Mouse (Mus musculus): Measurements from ENCODE around the gene Upp2.
A peak's percentile ranks its signal among the peaks of the same experiment; 100 is the strongest.

Upp2 gene

DNA sequence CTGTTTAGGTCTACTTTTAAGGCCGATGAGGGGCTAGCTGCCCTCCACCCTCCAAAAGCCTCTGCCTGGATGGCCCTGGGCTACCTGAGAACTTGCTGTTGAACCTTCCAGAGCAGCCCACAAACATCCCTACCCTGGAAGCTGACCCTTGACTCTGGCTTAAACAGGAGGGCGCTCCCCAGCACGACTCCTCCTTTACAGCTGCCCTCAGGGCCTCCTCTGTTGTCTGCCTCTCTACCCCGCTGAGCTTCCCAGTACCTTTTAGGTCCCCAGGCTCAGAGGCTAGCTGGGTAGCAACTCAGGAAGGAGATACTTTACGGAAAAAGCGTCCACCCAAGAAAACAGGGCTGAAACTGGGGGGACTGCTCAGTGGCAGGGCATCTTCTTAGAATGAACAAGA lies 15.2 kb upstream of the Upp2 start:
- no peak for DNase-seq (ENCODE audit: low read depth, low spot score)

DNA sequence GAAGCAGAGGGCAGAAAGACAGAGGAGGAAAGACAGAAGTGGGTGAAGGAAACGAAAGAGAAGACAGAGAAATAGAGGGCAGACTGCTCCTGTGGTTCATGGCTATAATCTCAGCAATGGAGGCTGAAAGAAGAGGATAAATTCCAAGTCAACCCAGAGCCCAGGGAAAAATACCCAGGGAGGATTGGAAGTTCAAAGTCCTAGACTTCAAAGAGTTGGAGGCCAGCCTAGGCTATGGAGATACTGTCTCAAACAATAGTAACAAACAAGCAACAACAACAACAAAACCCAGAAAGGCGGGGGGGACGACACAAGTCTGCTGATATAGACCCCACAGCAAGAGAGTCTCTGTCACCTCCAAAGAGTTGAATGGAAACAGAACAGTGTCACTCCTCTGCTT lies 14.8 kb upstream of the Upp2 start:
- DNase-seq (ENCODE audit: low read depth, low spot score), result no peak

DNA sequence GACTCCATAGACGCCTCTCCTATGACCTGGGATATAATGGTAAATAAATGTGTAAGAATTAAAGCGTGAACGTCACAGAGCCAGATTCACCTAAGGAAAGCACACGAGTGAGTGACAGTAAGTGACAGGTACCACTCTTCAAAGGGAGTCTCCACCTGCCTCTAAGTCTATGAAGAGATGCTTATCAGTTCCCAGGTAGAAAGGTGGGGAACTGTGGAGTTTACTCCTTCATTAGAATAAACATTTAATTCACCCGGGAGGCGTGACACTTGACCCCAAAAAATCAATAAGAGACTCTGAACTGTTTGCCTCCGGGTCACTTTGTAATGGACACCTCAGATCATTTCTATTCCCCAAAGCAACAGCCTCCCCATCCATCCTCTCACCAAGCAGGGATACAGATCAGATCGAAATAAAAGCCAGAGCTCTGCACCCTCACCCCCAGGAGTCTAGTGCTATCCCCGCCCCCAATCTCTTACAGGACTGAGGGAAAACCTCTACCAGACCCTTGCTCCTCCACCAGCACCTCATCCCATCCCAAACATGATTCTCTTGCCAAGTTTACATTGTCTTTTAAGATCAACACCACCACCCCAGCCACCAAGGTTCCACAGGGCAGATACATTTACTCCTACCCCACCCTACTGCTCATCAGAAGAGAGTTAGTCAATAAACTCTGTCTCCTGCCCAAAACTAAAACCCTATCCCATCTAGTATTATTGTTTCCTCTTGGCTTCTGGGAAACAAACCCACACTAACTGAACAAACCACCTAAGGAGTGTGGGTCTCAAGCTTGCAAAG lies 9.9 kb upstream of the Upp2 start:
- DNase-seq (ENCODE audit: low read depth, low spot score), result no peak

DNA sequence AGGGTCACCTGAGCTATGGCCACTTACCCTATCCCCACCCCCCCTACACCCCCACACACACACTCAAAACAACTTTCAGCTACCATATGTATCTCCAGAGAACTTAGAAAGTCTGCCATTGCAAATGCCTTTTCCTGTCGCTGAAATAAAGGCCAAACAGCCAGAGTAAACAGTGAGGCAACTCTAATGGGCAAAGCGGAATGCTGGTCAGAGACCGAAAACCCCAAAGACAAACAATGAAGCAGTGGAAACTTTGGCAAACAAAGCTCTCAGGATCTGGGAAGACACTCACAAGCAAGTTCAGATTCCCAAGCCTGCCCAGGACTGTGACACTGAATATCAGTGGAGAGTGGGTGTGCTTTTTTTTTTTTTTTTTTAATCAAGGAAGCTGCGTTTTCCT lies 5.0 kb upstream of the Upp2 start:
- DNase-seq (ENCODE audit: low read depth, low spot score), result no peak

DNA sequence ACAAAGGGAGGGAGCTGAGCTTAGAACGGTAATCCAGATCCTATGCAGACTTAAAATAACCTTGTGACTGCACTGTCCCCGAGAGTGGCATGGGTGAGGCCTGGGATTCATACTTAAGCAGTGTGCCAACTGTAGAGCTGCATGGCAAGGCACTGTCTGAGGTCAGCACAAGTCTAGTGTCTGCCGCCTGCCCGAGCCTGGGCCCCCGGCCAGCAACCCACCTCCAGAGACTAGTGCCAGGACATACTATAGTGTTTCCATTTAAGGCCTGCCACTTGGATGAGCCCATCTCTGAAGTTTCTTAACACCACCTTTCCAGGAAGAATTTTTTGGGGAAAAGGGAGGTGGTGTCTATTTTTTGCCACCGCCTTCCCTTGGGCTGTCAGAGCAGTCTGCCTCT lies 1.8 kb upstream of the Upp2 start:
- no peak for DNase-seq (ENCODE audit: low read depth, low spot score)

DNA sequence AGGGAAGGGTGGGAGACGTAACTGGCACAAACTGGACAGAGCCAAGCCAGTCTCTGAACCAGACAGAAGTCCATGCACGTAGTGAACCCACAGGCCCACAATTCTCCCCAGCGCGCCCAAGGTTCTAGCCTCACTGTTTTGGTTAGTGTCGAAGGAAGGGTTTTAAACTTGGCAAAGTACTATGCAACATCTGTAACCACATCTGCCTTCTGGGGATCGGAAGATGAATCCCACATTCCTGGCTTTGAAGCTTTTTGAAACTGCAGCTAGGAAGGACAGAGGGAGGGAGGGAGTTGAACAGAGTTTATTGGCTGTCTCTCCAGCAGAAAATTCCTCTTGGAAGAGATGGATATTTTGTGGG lies 1.1 kb upstream of the Upp2 start:
- DNase-seq (ENCODE audit: low read depth, low spot score), result no peak

DNA sequence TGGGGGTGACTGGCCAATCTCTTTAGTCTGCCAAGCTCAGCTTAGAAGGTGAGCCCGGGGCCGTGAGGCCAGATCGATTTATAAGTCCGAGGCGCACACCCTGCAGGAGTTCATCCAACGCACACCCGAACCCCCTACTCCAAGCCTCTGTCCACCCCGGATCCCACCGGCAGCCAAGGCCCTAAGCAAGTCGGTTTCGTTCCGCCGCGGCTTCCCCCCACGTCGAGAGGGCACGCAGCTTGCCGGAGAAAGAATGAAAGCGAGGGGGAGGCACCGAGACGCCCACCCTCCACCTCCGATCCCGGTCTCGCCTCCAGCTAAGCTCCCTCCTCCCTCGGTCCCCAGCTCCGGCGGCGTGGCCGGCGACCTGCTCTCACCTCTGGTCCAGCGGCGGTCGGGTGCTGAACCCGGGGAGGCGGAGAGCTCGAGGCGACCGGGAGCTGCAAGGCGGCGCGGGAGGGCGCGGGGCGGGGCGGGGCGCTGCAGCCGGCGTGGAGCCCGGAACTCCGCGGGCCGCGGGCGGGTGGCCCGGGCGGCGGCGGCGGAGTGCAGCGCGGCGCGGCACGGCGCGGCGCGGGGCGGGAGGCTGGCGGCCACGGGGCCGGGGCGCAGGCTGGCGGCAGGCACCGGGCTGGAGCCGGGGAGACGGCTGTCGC lies 560 bp upstream of the Upp2 start:
- peak; percentile 60 for DNase-seq (ENCODE audit: low read depth, low spot score)

DNA sequence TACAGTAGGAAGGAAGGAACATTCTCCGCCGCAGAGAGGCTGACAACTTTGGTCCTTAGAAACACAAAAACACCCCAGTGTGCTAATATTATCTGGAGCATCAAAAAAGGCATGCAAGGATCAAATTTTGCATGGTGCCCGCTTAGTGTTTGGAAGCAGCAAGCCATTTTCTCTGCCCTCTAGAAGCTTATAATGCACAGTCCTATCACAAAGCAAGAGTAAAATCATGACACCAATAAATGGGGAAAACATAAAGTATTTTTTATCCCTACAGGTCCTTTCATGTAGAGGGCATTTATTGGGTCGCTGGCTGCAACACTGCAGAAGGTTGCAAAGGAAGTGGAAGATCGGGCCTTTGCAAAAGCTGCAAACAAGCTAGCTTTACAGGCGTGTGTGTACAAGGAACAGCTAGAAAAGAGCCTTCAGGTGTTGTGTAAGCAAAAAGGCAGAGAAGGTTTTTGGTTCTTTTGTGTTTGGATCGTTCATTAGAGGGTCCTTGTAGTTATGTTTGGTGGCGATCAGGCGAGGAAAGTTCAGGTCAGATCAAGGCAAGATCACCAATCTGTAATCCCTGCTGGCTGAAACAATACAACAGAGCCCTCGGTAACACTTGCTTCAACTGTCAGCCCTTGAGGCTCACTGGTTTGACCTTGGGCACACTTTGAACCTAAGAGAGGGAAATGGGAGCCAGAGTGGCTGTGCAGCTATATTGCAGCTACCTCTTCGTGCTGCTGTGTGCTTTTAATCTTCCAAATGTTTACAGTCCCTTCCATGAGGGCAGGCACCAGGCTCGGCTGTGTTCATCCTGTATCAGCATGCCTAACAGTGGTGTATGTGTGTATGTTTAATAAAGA lies 995 bp downstream of the Upp2 start:
- DNase-seq (ENCODE audit: low read depth, low spot score), result peak; percentile 1

DNA sequence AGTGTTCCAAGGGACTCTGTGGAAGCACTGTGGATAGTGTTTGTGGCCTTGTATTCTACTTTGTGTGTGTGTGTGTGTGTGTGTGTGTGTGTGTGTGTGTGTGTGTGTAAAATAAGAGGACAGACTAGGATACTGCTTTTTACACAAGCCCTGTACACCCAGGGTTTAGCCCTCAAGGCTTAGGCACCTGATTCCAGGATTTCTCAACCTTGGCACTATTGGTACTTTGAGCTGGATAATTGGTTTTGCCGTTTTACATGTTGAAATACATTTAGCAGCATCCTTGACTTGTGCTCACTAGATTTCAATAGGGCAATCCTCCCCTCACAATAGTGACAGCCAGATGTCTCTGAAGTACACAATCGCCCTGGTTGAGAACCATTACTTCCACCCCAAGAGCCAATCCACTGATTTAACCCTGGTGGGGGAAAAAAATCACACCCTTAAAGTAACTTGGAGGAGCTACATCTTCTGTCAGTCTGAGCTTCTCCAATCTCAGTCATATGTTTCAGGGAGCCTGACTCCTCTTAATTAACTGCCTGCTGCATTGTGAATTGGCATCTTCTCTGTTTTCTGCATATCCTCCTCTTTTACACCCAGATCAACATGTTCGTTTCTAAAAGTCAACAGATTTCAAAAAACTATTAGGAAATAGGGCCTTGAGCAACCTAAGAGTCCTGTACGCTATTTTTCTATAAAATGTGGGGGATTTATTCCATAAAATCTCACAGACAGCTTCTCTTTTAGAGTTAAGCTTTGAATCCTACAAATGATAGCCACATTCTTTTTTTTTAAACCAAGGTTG lies 1.9 kb downstream of the Upp2 start:
- DNase-seq (ENCODE audit: low read depth, low spot score), result no peak

DNA sequence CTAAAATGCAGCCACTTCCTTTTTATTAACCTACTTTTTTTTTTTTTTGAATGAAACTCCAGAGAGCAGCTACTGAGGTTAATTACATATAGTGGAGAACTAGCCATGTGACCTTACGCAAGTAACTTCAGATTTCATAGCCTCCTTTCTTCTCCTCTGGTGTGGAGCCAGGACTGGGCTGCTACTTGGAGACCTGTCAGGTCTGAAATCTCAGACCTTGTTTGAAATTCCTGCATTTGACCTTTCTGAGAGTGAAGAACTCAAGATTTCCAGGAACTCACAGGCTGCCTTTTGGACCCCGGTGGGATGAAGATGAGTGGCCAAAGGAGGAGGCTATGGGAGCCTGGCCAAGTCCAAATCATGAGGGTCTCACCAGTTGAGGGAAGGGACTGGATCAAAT lies 7.1 kb downstream of the Upp2 start:
- DNase-seq (ENCODE audit: low read depth, low spot score), result no peak

DNA sequence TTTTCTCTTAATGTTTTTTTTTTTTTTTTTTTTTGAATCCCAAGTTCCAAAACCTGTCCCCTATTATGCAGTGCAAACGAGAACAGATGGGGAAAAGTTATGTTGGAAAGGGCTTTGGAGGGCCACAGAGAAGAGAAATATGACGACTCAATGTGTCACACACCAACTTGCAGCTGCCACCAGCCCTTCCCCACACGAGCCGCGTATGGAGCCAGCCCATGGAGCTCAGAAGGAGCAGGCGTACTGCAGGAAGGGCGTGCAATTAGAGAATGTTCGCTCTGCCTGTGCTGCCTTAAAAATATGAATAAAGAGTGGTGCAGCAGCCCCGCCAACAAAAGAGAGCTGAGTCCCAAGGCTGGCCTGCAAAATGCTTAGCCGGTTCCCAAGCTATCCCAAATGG lies 19.2 kb downstream of the Upp2 start:
- no peak for DNase-seq (ENCODE audit: low read depth, low spot score)

DNA sequence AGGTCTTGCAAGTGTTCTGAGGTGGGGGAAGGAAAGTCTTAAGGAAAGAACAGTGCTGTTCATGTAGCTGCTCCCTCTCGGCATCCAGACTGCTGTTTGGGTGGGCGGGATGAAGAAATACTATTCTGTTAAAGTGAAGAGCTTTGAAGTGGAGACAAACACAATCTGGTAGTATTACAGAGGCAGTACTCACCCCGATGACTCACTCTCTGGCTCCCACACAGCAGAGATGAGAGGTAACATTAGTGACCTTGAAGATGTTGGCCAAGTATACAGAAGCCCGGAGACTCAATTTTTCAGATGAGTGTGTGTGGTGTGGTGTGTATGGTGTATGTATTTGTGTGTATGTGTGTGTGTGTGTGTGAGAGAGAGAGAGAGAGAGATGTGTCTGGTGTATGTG lies 22.5 kb downstream of the Upp2 start:
- peak; percentile 1 for DNase-seq (ENCODE audit: low read depth, low spot score)

DNA sequence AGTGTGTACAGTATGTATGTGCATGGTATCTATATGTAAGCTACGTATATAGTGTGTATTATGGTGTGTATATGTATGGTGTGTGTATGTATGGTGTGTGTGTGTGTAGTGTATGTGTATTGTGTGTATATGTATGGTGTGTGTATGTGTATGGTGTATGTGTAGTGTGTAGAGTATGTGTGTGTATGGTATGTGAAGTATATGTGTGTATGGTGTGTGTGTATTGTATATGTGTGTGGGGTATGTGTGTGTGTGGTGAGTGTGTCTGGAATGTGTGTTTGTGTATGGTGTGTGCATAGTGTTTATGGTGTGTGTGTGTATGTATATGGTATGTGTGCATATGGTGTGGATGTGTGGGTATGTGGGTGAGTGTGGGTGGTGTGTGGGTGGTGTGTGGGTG lies 23.0 kb downstream of the Upp2 start:
- DNase-seq (ENCODE audit: low read depth, low spot score), result no peak

DNA sequence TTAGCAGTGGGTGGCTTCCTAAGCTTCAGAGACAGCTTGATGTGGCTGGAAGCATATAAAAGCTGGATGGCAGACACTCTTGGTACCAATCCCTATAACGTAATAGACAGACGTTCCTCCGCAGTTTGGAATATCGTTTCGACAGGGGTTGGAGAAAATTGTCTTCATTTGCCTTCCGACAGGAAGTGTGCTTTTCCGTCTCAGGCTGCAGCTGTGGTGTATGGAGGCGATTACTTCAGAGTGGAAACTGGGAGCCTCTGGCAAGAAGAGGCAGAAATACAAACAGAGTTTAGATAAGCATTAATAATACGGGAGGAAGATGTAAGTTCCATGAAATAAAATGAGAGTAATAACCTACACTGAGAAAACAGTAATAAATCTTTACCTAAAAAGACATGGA lies 28.3 kb downstream of the Upp2 start:
- no peak for DNase-seq (ENCODE audit: low read depth, low spot score)

DNA sequence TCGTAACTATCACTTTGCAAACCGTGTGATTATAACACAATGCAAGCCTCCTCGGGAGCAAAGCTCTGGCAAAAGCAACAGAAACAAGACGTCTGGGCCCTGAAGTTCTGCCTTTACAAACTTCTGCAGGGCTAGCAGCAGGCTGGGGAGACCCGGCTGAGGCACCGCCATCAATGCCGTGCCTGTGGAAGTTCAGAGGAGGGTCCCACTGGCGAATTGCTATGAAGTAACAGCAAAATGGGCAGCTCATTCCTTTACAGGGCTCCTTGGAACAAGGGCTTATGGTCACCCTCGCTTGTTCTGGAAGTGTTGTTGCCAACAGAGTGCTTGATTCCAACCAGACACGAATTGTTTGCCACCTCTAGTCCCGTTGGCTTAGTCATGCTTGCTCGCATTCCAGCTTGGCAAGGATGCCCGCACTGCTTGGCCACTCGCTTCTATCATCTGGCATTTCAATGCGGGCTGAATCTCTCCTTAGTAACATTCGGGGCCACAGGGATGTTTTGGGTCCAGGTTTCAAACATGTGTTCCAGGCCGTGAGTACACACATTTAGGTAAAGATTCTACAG lies 29.8 kb downstream of the Upp2 start:
- DNase-seq (ENCODE audit: low read depth, low spot score), result no peak

DNA sequence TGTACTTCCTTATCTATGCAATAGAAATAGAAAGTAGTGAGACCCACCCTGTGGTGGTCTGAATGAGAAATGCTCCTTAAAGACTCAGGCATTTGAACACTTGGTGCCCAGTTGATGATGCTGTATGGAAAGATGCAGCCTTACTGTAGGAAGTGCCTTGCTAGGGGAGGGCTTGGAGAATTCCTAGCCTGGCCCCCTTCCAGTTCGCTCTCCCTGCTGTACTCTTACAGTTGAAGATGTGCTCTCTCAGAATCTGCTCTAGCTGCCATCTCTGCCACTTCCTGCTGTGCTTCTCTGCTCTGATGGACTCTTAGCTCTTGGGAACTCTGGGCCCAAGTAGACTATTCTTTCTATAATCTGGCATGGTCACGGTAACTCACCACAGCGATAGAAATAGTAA lies 30.5 kb downstream of the Upp2 start:
- no peak for DNase-seq (ENCODE audit: low read depth, low spot score)

DNA sequence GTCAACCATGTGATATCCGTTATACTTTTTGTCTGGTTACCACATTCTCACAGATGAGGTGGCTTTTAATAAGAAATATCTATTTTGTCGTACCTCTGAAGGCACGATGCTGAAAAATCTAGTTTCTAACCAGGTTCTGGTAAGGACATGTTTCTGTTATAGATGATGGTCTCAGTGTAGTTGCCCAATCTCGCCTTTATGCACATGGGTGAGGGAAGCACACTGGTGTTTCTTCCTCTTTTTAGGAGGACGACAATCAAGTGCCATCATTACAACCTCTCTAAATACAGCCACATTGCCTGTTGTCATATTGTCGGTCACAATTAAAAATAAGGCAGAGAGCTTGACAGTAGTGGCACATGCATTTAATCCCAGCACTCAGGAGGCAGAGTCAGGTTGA lies 32.5 kb downstream of the Upp2 start:
- DNase-seq (ENCODE audit: low read depth, low spot score), result no peak

DNA sequence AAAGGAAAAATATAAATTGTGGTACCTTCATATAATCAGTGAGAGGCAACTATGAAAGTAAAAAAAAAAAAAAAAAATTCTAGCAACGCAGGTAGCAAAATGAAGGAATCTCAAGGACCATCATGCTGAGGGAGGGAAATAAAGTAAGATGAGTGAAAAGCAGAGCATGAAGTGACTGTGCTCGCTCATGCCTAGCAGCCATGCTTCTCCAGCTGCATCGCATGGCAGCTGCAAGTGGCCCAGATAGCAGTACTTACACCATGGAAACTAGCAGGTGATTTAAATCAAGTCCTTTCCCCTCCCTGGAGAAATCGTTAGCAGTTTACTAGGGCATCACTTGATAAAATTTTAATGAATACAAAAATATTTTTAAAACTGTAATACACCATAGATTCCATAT lies 34.3 kb downstream of the Upp2 start:
- no peak for DNase-seq (ENCODE audit: low read depth, low spot score)

DNA sequence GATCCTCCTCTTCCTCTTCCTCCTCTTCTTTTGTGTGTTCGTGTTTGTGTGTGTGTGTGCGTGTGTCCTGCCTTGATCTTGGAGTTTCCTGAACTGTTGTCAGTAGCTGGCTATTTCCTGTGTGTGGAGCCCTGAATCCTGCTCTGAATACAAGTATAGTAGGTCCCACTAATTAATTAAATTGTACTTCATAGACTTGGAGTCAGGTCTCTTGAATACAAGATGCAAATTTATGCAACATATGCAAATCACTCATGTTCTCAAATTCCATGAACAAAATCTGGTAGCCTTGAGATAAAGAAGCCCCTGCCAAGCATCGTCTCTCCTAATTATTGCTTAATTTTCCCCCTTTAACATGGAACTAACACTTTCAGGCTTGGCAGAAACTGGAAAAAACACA lies 36.3 kb downstream of the Upp2 start:
- no peak for DNase-seq (ENCODE audit: low read depth, low spot score)

DNA sequence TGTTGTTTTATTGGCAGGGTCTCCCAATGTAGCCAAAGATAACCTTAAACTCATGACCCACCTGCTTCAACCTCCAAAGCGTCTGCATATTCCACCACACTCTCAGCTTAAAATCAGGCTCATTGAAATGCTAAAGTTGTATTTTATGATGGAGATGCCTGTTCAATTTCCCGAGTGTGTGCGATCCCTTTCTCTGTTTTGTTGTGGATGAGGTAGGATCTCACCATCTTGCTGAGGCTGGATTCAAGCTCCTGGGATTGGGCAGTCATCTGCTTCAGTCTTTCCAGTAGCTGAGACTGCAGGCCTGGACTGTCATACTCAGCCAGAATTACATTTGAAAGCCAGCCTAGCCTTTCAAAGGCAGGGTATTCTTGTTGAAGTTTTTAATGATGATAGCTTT lies 37.7 kb downstream of the Upp2 start:
- DNase-seq (ENCODE audit: low read depth, low spot score), result no peak

DNA sequence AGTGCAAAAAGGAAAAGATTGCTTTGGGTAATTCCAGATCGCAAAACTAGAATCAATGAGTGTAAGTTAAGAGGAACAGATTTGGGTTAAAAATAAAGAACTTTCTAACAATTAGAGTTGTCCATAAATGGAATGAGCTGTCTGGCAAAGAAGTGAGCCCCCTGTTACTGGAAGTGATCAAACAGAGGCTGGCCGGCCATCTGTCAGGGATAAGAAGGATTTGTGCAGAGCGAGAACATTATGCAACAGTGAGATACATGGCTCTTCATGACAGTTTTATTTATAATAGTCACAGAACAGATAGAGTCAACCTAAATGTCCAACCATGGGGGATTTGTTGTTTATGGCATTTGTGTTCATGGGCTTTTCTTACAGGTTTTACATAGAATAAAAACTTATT lies 46.6 kb downstream of the Upp2 start:
- DNase-seq (ENCODE audit: low read depth, low spot score), result no peak

DNA sequence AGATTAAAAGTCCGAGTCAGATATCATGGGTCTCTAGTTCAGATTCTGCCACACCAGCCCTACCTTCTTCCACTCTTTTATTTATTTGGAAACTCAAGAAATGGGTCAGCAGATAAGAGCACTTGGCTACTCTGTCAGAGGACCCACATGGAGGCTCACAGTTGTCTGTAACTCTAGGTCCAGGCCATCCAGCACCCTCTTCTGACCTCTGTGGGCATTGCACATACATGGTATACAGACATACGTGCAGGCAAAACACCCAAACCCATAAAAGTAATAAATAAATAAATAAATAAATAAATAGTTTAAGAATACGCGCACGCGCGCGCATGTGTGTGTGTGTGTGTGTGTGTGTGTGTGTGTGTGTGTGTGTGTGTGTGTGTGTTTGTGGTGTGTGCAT lies 47.8 kb downstream of the Upp2 start:
- no peak for DNase-seq (ENCODE audit: low read depth, low spot score)
